Mouse (Mus musculus): ENCODE data around the gene Nup93.

DNA sequence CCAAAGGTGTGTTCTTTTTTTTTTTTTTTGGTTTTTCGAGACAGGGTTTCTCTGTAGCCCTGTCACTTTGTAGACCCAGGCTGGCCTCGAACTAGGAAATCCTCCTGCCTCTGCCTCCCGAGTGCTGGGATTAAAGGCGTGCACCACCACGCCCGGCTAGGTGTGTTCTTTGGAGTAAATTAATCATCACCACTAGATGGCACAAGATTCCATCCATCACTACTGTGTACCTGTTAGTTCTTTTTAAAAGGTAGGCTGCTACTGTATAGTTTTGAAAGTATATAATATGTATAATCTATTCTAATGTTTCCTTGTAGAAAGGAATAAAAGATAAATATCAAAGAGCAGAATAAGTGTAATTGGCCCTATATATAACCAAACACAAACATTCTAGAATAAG, 63.9 kb downstream of the Nup93 start:
- TF ChIP-seq CTCF (IDR thresholded peaks at IDR 0.05; ENCODE audit: borderline replicate concordance, insufficient read depth, low read depth, low read length) = peak; percentile 30; the same call in 1 of the 2 replicates
- no peak for TF ChIP-seq POLR2A (IDR thresholded peaks at IDR 0.05; ENCODE audit: borderline replicate concordance, insufficient read depth, low read length)

Data from cerebellum, adult 2 months (tissue).